Mouse (Mus musculus) G1E (cell line): ENCODE data around the gene Thsd4. TPM values are rescaled to one million over a fixed set of nuclear protein-coding genes. Genes with fewer than 3 reads are reported as not detected.

ENCODE experiments used
- ATAC-seq: 2 replicates; pipeline ENCODE4 v1.8.0; 2016; ENCODE audit warnings: mild to moderate bottlenecking; ENCODE audit not compliant: insufficient number of reproducible peaks, poor library complexity, low FRiP score, severe bottlenecking; ENCODE audit errors: extremely low read depth
- DNase-seq: peaks from one replicate; pipeline ENCODE4 v3.0.0; 2012; ENCODE audit warnings: low spot score
- H3K27me3 ChIP-seq: 2 replicates; pipeline ENCODE4 v1.6.1; 2012; ENCODE audit warnings: mild to moderate bottlenecking, low read length, inconsistent platforms; ENCODE audit not compliant: insufficient read depth
- H3K36me3 ChIP-seq: replicated peaks from 2 replicates; pipeline ENCODE3; 2012; ENCODE audit warnings: mild to moderate bottlenecking, inconsistent platforms
- H3K4me1 ChIP-seq: 2 replicates; pipeline ENCODE4 v1.6.1; 2012; ENCODE audit warnings: low read depth, low read length, inconsistent platforms, mixed read lengths; ENCODE audit not compliant: insufficient read depth
- H3K4me3 ChIP-seq: 2 replicates; pipeline ENCODE4 v1.5.1; 2012; ENCODE audit warnings: low read depth, mild to moderate bottlenecking, inconsistent platforms, low read length, moderate library complexity, mixed read lengths
- H3K9me3 ChIP-seq: replicated peaks from 2 replicates; pipeline ENCODE4 v1.6.1; 2012; ENCODE audit warnings: inconsistent platforms
- CTCF ChIP-seq: IDR thresholded peaks from 2 replicates; pipeline ENCODE4 v1.5.1; 2012; ENCODE audit warnings: low read depth, low read length, inconsistent platforms, mixed read lengths
- GATA1 ChIP-seq: IDR thresholded peaks from 2 replicates; pipeline ENCODE4 v1.6.1; 2012; ENCODE audit warnings: borderline replicate concordance, low read length, inconsistent platforms, mixed read lengths
- GATA2 ChIP-seq: IDR thresholded peaks from 2 replicates; pipeline ENCODE4 v1.6.1; 2012; ENCODE audit warnings: low read depth, low read length, inconsistent platforms, borderline replicate concordance
- POLR2AphosphoS5 ChIP-seq: IDR thresholded peaks from 2 replicates; pipeline ENCODE4 v1.6.1; 2012; ENCODE audit warnings: low read depth, low read length, inconsistent platforms; ENCODE audit not compliant: insufficient replicate concordance
- TAL1 ChIP-seq: conservative IDR thresholded peaks from 2 replicates; pipeline ENCODE4 v1.6.1; 2012; ENCODE audit warnings: low read depth, low read length, inconsistent platforms, mixed read lengths
- polyA plus RNA-seq: library from polyadenylated mRNA; stranded (reverse); fragments of >175 nt; gene quantifications from 2 replicates; pipeline ENCODE4 v1.2.3, GENCODE M21; 2012
- total RNA-seq, 2 experiments: library from RNA; stranded (forward) in 1 of 2; stranded (reverse) in 1 of 2; fragments of 200-1000 nt in 1 of 2; fragments of >200 nt in 1 of 2; fragmentation: Nextera tagmentation in 1 of 2; gene quantifications; 2 replicates each; pipeline ENCODE4 v1.2.3; 2014 to 2017

Gene Thsd4
- total and polyA plus RNA-seq, 3 experiments = 1.8 to 2.8 (median 2.4) TPM

DNA sequence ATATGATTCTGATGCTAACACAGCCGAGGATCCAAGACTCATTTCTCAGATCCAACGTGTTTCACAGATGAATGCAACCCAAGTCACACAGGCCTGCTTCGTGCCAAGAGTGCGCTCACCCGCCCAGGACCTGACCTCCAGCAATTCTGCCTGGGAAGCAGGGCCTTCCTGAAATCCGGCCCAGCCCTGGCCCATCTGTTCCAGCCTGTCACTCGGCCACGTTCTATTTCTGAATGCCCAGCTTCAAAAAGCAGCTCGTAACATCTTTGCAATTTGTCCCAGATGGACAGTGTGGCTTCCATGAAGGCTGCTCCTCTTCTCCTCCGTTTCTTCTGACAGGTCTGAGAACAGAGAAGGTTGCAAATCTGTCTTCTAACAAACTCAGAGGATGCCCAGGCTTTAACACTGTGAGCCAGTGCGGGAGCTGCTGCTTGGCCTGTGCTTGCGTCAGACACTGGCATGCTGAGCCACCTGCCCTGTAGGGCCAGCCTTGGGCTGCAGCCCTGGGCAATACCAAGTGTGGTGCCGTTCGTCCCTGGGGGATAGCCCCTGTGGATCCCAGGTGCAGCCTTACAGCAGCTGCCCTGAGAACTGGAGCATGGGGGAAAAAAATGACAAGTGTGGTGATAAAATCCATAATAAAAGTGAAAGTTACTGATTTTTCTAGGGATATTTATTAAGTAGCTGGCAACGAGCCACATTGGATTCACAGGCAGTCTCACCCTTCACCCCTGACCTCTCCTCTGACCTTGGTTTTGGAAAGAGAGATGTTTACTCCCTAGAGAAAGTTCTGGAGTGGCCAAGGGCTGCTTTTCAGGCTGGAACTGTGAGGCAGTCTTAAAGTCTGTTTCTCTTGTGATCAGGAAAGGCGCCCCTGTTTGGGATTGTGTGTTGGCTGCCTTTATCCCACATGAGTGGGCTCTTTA is 211.8 kb downstream of the Thsd4 start:
- TF ChIP-seq GATA1 (no peak), GATA2 (no peak), TAL1 (no peak), POLR2AphosphoS5 (no peak), CTCF (no peak)
- ATAC-seq = no peak
- H3K4me3 ChIP-seq = no peak overlapping the region
- no peaks in the 10 kb centered on the region for H3K36me3 ChIP-seq
- H3K4me1 ChIP-seq = no peaks in the 10 kb centered on the region
- no peak for DNase-seq
- H3K9me3 ChIP-seq = no peaks in the 10 kb centered on the region
- H3K27me3 ChIP-seq = peaks cover 59% of the 10 kb centered on the region

GRCm38 (mm10) chr9:60308182-60308581 is 213.7 kb downstream of the Thsd4 start:
- Histone ChIP-seq H3K36me3 (no peaks in the 10 kb centered on the region), H3K4me3 (no peak overlapping the region), H3K4me1 (no peaks in the 10 kb centered on the region), H3K9me3 (no peaks in the 10 kb centered on the region), H3K27me3 (peaks cover 65% of the 10 kb centered on the region)
- no peak for DNase-seq
- ATAC-seq = no peak
- TF ChIP-seq TAL1 (no peak), POLR2AphosphoS5 (no peak), CTCF (no peak), GATA1 (no peak), GATA2 (no peak)

DNA sequence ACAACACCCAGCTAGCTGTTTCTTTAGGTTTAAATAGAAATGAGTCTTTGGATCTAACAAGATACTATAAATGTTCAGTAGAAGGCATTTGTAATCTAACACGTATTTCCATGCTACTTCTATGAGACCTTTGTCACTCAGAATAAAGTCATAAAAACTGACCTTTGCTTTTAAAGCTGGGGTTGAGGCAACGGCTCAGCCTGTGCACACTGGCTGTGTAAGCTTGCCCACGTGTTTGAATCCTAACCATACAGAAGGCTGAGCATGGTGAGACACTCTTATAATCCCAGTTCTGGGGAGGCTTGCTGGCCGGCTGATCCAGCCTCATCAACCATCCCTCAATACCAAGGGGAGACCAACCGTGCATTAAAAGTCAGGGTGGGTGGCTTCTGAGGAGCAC is 214.4 kb downstream of the Thsd4 start:
- Histone ChIP-seq H3K36me3 (no peaks in the 10 kb centered on the region), H3K9me3 (no peaks in the 10 kb centered on the region), H3K4me3 (no peak overlapping the region), H3K4me1 (no peaks in the 10 kb centered on the region), H3K27me3 (peaks cover 59% of the 10 kb centered on the region)
- ATAC-seq (no peak), DNase-seq (no peak)
- TF ChIP-seq POLR2AphosphoS5 = no peak
- TF ChIP-seq GATA2 = no peak
- no peak for TF ChIP-seq CTCF
- TF ChIP-seq GATA1 = no peak
- no peak for TF ChIP-seq TAL1

- ATAC-seq (no peak), DNase-seq (no peak)
- Histone ChIP-seq H3K9me3 (no peaks in the 10 kb centered on the region), H3K4me1 (no peaks in the 10 kb centered on the region), H3K36me3 (no peaks in the 10 kb centered on the region), H3K4me3 (no peak overlapping the region), H3K27me3 (peaks cover 53% of the 10 kb centered on the region)
- TF ChIP-seq GATA2 (no peak), GATA1 (no peak), TAL1 (no peak), POLR2AphosphoS5 (no peak), CTCF (no peak)
These were observed 215.6 kb downstream of the Thsd4 start for GRCm38 (mm10) chr9:60306241-60306640.

DNA sequence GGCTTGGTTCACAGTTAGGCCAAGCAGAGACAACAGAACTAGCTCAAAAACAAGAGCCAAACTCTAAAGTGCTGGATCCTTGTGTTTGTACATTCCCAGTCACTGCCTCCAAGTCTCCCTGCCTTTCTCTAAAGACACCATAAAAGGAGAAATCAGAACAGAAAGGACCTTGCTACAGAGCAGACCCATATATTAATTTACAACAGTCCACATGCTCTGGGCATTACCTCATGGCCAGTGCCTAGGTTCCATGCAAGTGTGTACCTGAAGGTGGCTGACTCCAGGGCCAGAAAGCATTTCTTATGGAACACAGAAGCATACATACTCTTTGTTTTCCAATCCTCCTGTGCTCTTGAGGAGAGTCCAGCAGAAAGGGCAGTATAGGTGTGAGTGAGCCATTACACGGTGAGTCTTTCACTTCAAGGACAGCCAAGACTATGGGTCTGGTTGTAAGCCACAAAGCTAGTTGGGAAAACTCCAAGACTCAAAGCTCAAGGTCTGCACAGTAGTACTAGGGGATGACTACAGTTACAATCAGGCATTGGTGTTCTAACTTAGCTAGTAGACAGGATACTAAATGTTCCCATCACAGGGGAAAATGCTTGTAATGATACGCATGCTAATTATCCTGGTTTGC is 216.5 kb downstream of the Thsd4 start:
- no peak overlapping the region for H3K4me3 ChIP-seq
- peaks cover 8% of the 10 kb centered on the region for H3K9me3 ChIP-seq
- H3K4me1 ChIP-seq = no peaks in the 10 kb centered on the region
- H3K27me3 ChIP-seq = peaks cover 55% of the 10 kb centered on the region
- TF ChIP-seq POLR2AphosphoS5 (no peak), GATA2 (no peak), GATA1 (no peak), TAL1 (no peak)
- no peaks in the 10 kb centered on the region for H3K36me3 ChIP-seq
- DNase-seq = no peak
- ATAC-seq = no peak

DNA sequence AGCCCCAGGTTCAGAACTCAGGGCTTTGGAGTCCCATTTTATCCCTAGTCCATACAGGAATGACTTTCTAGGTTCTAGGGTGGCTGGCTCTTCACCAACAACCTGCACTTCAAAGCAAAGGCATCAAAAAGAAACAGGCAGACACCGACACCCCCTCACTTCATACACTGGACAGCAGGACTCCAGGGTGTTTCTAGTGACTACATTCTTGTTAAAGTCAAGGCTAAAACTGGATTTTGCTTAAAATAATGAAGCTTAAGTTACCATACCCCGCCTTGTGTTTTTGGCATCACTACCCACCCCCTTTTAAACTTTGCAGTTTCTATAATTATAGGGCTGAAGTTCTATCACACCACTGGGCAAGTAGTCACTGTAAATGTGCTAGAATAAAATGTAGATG is 225.6 kb downstream of the Thsd4 start:
- Histone ChIP-seq H3K4me1 (no peaks in the 10 kb centered on the region), H3K36me3 (no peaks in the 10 kb centered on the region), H3K27me3 (peaks cover 48% of the 10 kb centered on the region), H3K4me3 (no peak overlapping the region), H3K9me3 (peaks cover 8% of the 10 kb centered on the region)
- TF ChIP-seq TAL1 = no peak
- TF ChIP-seq POLR2AphosphoS5 = no peak
- no peak for TF ChIP-seq GATA1
- no peak for TF ChIP-seq GATA2
- TF ChIP-seq CTCF = no peak
- DNase-seq (no peak), ATAC-seq (no peak)
